Mouse (Mus musculus) liver, adult (tissue): ENCODE measurements at regions not wholly inside any gene's neighbourhood (a gene's known extent, or its start where the extent isn't known, plus 50 kb on each side); places are given as distances from the start of the nearest gene placed in this dataset.

Experiments
- GATA4 ChIP-seq: IDR thresholded peaks from 2 replicates; pipeline ENCODE4 v1.6.1; 2014; ENCODE audit warnings: mild to moderate bottlenecking, low read length; ENCODE audit not compliant: insufficient replicate concordance

DNA sequence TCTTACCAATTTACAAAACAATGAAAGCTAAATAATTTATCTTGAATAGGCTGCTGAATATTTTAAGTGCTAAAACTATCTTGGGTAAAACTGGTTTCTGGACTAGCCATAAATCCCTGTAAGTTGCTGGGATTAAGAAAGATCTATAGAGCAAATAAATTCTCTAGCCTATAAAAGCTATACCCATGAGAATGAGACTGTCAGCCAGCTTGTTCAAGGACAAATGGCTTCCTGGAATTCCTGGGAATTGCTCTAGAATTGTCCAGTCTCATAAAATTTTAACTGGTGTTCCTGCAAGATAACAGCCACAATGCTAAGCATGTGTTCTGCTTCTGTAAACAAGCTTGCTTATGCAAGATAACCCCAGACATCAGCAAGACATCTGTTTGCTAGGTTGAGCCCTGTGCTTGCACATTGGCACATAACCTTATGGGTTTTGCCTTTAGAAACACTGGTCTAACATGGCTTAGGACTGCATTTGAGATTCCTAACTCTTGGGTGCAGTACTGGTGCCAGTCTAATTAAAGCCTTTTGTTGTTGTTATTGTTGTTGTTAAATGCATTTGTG lies 180.2 kb upstream of the Syt10 start:
- TF ChIP-seq GATA4: no peak

DNA sequence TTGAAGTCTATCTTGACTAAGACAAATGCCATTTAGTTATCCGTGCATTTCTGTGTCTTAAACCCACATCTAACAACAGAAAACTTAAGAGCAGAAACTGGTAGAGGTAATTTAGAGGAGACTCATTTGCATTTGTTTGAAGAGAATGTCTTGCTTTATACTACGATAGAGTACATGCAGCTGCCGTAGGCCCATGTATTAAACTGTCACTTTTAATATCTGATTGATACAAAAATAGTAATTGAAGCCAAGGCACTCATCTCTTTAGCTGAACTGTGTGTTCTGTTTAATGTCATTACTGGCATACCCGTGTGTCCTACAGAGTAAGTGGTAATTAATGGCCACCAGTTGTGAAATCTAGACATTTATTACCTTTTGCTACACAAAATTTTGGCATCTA lies 181.5 kb upstream of the Syt10 start:
- no peak for TF ChIP-seq GATA4

- no peak for TF ChIP-seq GATA4
These were observed 189.8 kb upstream of the Alg10b start for GRCm38 (mm10) chr15:90034356-90034755.

GRCm38 (mm10) chr15:90045683-90046082 lies 178.4 kb upstream of the Alg10b start:
- no peak for TF ChIP-seq GATA4

GRCm38 (mm10) chr15:90062021-90062420 lies 162.1 kb upstream of the Alg10b start:
- TF ChIP-seq GATA4: no peak

DNA sequence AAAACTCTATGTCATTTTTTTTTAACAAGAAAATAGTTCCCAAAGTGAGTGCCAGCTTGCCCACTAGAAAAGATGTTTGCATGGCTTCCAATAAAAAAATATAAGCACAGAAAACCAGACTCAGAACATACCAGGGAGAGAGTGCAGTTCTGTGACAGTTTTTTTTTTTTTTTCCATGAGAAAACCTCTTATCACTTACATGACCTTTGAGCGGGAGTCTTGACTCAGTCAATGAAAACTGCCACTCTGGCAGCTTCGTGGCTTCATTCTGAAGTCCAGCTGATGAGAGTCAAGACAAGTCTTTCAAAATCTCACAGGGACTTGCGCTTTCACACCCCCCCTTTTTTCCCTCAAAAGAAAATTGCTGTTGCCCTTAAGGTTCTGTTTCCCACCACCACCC lies 158.3 kb upstream of the Alg10b start:
- no peak for TF ChIP-seq GATA4

DNA sequence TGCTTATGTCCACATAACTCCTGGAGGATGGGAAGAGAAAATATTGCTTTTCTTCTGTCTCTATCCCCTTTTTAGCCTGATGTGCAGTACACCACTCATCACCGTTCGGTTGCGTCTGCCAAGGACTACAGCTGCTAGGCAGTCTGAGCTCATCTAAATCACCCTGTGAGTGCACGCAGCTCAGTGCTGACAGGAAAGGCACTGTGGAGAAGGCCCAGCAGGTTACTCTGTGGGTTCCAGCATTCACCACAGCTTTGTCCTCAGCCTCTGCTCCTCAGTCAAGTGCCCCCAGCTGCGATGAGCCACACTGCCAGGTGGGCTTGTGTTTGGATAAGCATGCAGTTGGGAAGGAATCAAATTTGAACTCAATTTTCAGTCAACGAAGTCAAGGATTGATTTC lies 152.0 kb upstream of the Alg10b start:
- TF ChIP-seq GATA4: no peak

GRCm38 (mm10) chr15:90082175-90082951 lies 141.7 kb upstream of the Alg10b start:
- TF ChIP-seq GATA4: no peak

DNA sequence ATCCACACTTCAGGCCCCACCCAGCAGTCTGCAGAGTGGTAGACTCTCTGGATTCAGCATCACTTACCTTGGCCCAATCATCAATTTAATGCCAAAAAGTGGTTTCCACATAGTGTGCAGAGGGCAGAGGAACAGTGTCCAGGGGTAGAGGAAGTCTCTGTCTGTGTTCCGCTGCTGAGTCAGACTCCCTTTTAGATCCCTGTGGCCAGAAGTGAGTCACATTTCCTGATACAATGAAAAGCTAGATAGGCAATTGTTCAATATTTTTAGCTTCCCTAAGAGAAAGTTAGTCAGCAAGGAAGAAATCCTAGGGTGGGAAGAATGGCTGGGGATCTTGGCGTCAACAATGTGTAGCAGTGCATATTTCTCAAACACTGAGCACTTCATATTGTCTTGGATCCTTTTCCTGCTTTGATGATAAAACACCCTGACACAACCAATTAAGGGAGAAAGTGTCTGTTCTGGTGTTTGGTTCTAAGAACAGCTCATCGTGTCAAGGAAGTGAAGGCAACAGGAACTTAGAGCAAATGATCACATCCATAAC lies 114.6 kb upstream of the Alg10b start:
- peak; percentile 62; the same call in 1 of the 2 replicates for TF ChIP-seq GATA4

GRCm38 (mm10) chr15:90113611-90114010 lies 110.5 kb upstream of the Alg10b start:
- TF ChIP-seq GATA4: no peak

DNA sequence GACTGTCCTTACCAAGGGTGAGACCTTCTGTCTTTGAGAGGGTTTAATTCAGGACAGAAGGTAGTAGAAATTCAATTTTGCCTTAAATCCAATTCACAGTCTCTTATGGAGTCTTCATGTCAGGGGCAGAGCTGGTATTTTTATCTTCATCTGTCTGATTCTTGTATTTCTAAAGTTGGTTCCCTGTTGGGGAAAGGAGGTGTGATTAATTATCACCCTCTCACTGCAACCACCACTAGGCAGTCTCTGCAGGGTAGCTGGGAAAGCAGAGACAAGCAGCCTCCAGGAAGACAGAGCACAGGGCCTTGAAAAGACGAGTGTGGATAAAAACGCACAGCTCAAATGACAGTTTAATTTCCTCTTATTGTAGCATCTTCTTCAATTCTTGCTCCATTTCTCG lies 104.4 kb upstream of the Alg10b start:
- no peak for TF ChIP-seq GATA4

DNA sequence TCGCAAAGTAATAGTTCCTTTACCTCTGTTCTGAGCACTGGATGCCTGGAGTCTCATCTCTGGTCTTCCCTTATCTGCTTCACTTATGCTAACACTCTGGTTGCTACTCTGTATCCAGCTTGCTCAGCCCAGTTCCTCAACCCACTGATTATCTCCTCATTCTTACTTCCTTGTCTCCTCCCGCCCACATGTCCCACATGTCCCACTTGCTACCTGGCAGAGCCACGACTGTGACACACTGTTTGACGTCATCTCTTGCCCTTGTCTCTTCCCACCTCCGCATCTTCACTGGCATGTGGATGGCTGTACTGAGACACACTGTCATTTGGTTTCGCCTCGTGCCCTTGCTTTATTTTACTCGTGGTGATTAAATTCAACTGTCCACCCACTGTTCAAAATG lies 100.1 kb upstream of the Alg10b start:
- no peak for TF ChIP-seq GATA4

DNA sequence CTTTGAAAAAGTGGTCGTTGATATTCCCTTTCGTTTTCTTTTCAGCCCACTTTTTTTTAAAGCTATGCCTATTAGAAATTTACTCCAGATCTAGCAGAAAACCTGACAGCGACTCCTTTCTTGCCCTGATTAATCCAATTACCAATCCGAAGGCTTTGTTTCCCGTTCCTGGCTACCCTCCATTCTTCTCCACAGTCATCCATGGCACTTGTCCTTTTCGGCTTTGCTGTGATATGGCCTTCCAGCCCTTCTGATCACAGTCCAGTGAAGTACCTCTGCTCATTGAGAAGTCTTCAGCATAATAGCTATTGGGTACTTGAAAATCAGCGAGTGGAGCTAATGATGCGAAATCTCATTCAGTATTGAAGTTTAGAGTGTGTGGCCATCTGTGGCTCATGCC lies 99.0 kb upstream of the Alg10b start:
- TF ChIP-seq GATA4: no peak

DNA sequence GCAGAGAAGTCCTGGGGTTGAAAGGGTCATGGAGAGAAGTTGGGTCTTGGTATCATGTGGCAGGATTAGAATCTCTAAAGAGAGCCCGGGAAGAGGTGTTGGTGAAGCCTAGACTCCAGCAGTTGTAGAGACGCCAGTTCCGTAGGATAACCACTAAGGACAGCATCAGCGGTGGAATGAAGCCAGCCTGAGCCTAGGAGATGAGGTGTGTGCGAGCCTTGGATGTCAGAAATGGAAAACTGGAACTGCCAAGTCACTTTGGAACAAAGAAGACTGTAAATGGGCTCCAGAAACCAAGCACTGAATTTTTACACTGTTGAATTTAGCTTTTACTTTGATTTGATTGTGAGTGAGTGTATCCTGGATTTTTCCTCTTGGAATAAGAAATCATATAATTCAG lies 92.3 kb upstream of the Alg10b start:
- TF ChIP-seq GATA4: no peak

DNA sequence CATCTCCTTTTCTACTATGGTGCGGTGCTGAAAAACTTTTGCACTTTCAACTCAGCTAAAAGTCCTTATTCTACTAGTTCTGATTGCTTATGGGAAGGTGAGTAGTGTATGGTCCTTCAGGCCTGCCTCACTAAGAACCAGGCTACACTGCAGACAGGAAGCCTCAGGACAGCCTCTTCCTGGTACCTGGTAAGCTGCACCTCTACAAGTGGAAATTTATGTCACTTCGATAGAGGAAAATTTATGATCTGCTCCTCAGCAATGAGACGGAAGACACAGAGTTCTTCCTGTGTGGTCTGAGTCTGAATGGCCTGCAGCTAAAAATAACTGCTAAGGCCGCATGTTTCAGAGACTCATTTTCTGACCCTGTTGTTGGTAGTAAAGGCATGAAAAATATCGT lies 83.1 kb upstream of the Alg10b start:
- no peak for TF ChIP-seq GATA4

DNA sequence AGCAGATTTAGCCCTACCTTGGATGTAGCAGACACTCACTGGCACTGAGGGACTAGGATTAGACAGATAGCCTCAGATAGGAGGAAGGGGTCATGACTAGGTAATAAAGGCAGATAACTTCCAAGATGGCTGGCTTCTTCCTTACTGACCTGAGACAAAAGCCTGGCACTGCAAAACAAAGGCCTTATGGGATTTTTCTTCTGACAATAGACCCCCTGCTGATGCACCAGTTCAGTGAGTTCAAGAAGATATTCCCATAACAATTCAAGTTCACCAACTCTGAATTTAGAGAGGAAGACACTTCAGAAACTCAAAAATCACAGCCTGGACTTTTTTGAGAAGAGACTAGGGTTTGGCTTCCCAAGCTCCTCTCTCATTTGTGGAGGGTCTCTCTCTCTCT lies 75.4 kb upstream of the Alg10b start:
- no peak for TF ChIP-seq GATA4

GRCm38 (mm10) chr15:90153821-90154560 lies 70.1 kb upstream of the Alg10b start:
- TF ChIP-seq GATA4: no peak
